Mouse (Mus musculus) forebrain, embryonic 10.5 days (tissue): ENCODE data around the gene Nr4a1. TPM values are rescaled to one million over a fixed set of nuclear protein-coding genes. Genes with fewer than 3 reads are reported as not detected.

Source experiments
- DNase-seq: peaks from one replicate; pipeline ENCODE4 v3.0.0-alpha.2; 2017; ENCODE audit warnings: low spot score; ENCODE audit errors: extremely low spot score
- H3K27ac ChIP-seq: fragments of 300-500 bp; sonication (generic); 2 replicates; pipeline ENCODE4 v1.5.1; 2016; ENCODE audit warnings: mild to moderate bottlenecking
- H3K27me3 ChIP-seq: fragments of 300-500 bp; sonication (generic); 2 replicates; pipeline ENCODE4 v1.6.1; 2016; ENCODE audit warnings: mild to moderate bottlenecking; ENCODE audit not compliant: poor library complexity, severe bottlenecking
- H3K36me3 ChIP-seq: fragments of 300-500 bp; sonication (generic); replicated peaks from 2 replicates; pipeline ENCODE4 v1.6.1; 2016; ENCODE audit warnings: mild to moderate bottlenecking, moderate library complexity
- H3K4me1 ChIP-seq: fragments of 300-500 bp; sonication (generic); 2 replicates; pipeline ENCODE4 v1.6.1; 2016
- H3K4me3 ChIP-seq: fragments of 300-500 bp; sonication (generic); 2 replicates; pipeline ENCODE4 v1.5.1; 2016; ENCODE audit warnings: mild to moderate bottlenecking, moderate library complexity
- H3K9me3 ChIP-seq: fragments of 300-500 bp; sonication (generic); 2 replicates; pipeline ENCODE4 v1.6.1; 2016; ENCODE audit warnings: mild to moderate bottlenecking, moderate library complexity
- WGBS: fragments of 180-500 bp; shearing (Covaris S2); methylation state at CpG from one replicate; pipeline ENCODE4 v1.1.7; 2016; 5-methylcytosine and 5-hydroxymethylcytosine counted together
- polyA plus RNA-seq: library from polyadenylated mRNA; unstranded; fragments of >200 nt; fragmentation: Nextera tagmentation; extraction: Ambion mirVana; gene quantifications from 2 replicates; pipeline ENCODE4 v1.2.1, GENCODE M21; 2016

Nr4a1 gene
- 3.7 and 5.2 TPM in 2 replicates for polyA plus RNA-seq

DNA sequence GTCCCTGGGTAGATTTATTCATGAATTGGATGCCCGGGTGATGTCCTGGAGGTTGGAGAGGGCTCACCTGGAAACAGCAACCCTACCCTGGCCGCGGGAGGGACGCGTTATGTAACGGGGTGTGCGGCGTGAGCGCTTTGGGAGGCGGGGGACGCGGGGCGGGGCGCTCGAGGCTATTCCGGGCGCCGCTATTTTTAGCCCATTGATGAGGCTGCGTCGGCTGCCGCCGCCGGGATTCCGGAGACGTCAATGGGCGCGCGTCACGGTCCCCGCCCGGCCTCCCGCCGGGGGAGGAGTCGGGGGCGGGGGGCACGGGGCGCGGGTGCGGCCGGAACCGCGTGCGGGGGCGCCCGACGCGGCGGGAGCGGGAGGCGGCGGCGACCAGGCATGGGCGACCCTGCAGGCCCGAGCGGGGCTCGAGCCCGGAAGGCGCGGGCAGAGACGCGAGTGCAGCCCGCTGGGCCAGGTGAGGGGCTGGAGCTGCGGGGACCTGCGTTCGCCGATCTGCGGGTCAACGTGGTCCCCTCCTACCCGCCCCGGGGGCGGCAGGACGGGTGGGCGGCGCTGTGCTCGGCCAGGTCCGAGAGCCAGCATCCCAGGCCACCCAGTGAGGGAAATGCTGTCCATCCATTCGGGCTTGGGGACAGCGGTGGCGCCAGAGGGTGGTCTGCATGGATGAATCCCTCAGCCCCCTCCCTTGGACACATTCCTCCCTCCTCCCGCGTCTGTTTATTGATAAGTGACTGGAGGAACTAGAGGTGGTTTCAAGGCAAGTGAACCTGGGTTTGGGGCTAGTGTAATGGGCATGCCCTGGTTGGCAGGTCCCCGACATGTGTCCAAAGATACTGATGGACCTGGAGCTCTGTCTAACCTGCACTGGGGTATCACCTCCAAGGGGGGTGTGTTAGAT, at the start of gene Nr4a1:
Gene Nr4a1, plus strand, starts transcription at position 384 of the 910 bp plus-strand sequence.
- Histone ChIP-seq H3K27me3 (peaks cover 34% of the 10 kb centered on the region), H3K36me3 (0 out of 2 replicates have a peak, but pooled peaks cover 4% of the 10 kb centered on the region), H3K9me3 (no peaks in the 10 kb centered on the region), H3K27ac (peak within 1 kb of the TSS; percentile 90), H3K4me1 (peaks cover 30% of the 10 kb centered on the region), H3K4me3 (peak within 1 kb of the TSS; percentile 69)
- peak; percentile 58 for DNase-seq
- 1% methylated on average over 82 of the region's 82 CpGs for WGBS

- Histone ChIP-seq H3K4me1 (no peaks in the 10 kb centered on the region), H3K27me3 (no peaks in the 10 kb centered on the region), H3K4me3 (no peak overlapping the region), H3K9me3 (no peaks in the 10 kb centered on the region), H3K36me3 (peaks cover 96% of the 10 kb centered on the region), H3K27ac (no peak overlapping the region)
- no peak for DNase-seq
- WGBS: 90% methylated on average over 7 of the region's 7 CpGs
Measured at GRCm38 (mm10) chr15:101204781-101205180, 49.3 kb upstream of the Nr4a1 start.

DNA sequence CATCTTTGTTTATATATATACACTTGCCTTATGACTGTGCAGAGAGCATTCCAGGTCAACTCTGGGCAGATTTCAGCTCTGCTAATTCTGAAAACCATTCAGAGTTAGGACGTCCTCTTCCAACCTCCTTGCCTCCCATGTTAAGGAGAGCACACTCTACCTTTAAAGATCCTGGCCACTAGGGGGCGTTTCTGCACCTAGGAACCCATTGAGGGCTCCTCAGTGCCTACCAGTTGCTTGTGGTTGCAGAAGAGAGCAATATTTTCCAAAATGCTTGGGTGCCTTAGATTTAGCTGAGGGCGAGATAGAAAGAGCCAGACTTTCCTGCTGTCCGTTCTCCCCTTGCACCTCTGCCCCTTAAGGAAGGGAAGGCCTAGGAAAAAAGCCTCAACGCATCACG, 43.8 kb upstream of the Nr4a1 start:
- Histone ChIP-seq H3K36me3 (peaks cover 86% of the 10 kb centered on the region), H3K27me3 (no peaks in the 10 kb centered on the region), H3K4me3 (no peak overlapping the region), H3K27ac (no peak overlapping the region), H3K9me3 (no peaks in the 10 kb centered on the region), H3K4me1 (no peaks in the 10 kb centered on the region)
- DNase-seq: peak; percentile 52
- 62% methylated on average over 6 of the region's 6 CpGs for WGBS

DNA sequence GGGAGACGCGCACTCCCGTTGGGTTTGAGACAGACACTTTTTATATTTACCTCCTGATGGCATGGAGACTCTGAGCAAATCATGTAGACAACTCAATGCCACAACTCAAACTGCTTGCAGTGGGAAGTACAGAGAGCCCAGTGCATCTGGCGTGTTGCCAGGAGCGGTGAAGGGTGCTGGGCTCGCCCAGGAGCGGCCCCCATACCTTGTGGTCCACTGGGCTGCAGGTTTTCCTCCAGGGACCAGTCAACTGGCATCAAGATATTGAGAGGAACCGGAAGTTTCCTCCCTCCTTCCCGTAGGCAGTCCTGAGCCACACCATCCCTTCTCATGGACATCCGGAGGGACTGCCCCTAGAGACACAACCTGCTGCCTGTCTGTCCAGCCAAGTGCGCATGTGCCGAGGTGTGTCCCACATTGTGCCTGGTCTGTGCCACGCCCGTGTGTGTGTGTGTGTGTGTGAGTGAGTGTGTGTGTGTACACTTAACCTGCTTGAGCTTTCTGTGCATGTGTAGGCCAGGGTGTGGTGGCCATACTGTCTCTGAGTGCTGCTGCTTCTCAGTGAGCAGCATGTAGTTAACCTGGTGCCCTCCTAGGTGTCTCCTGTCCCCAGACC, 43.0 kb upstream of the Nr4a1 start:
- H3K36me3 ChIP-seq: peaks cover 80% of the 10 kb centered on the region
- DNase-seq: no peak

GRCm38 (mm10) chr15:101212435-101212834, 41.6 kb upstream of the Nr4a1 start:
- peaks cover 67% of the 10 kb centered on the region for H3K36me3 ChIP-seq
- H3K9me3 ChIP-seq: no peaks in the 10 kb centered on the region
- no peak for DNase-seq
- H3K4me3 ChIP-seq: no peak overlapping the region
- H3K4me1 ChIP-seq: no peaks in the 10 kb centered on the region
- no peak overlapping the region for H3K27ac ChIP-seq
- H3K27me3 ChIP-seq: no peaks in the 10 kb centered on the region
- WGBS: 88% methylated on average over 14 of the region's 14 CpGs

More for the DNA sequence above, 43.0 kb upstream of the Nr4a1 start:
- Histone ChIP-seq H3K27ac (no peak overlapping the region), H3K9me3 (no peaks in the 10 kb centered on the region), H3K4me1 (no peaks in the 10 kb centered on the region), H3K27me3 (no peaks in the 10 kb centered on the region), H3K4me3 (no peak overlapping the region)
- 96% methylated on average over 14 of the region's 14 CpGs for WGBS

GRCm38 (mm10) chr15:101215136-101215535, 38.9 kb upstream of the Nr4a1 start:
- no peak for DNase-seq
- Histone ChIP-seq H3K9me3 (no peaks in the 10 kb centered on the region), H3K27me3 (no peaks in the 10 kb centered on the region), H3K36me3 (peaks cover 41% of the 10 kb centered on the region), H3K27ac (no peak overlapping the region), H3K4me3 (no peak overlapping the region), H3K4me1 (peaks cover 7% of the 10 kb centered on the region)
- 85% methylated on average over 2 of the region's 2 CpGs for WGBS

- DNase-seq: no peak
- H3K36me3 ChIP-seq: peaks cover 33% of the 10 kb centered on the region
- H3K9me3 ChIP-seq: no peaks in the 10 kb centered on the region
- WGBS: 75% methylated on average over 4 of the region's 4 CpGs
- H3K4me1 ChIP-seq: peaks cover 16% of the 10 kb centered on the region
- H3K4me3 ChIP-seq: no peak overlapping the region
- H3K27ac ChIP-seq: no peak overlapping the region
- H3K27me3 ChIP-seq: no peaks in the 10 kb centered on the region
Measured at GRCm38 (mm10) chr15:101216036-101216435, 38.0 kb upstream of the Nr4a1 start.

- peaks cover 64% of the 10 kb centered on the region for H3K4me1 ChIP-seq
- DNase-seq: peak; percentile 70
- peak overlapping the region; percentile 48 for H3K4me3 ChIP-seq
- peak overlapping the region; percentile 89 for H3K27ac ChIP-seq
- no peaks in the 10 kb centered on the region for H3K36me3 ChIP-seq
- 3% methylated on average over 8 of the region's 8 CpGs for WGBS
- H3K27me3 ChIP-seq: peaks cover 37% of the 10 kb centered on the region
- no peaks in the 10 kb centered on the region for H3K9me3 ChIP-seq
Measured at GRCm38 (mm10) chr15:101220905-101221297, 33.2 kb upstream of the Nr4a1 start.

GRCm38 (mm10) chr15:101221298-101222104, 32.6 kb upstream of the Nr4a1 start:
- H3K9me3 ChIP-seq: no peaks in the 10 kb centered on the region
- peak overlapping the region; percentile 89 for H3K27ac ChIP-seq
- H3K4me1 ChIP-seq: peaks cover 64% of the 10 kb centered on the region
- DNase-seq: peak; percentile 79
- 1% methylated on average over 14 of the region's 14 CpGs for WGBS
- H3K4me3 ChIP-seq: peak overlapping the region; percentile 48
- H3K36me3 ChIP-seq: no peaks in the 10 kb centered on the region
- H3K27me3 ChIP-seq: peaks cover 41% of the 10 kb centered on the region

GRCm38 (mm10) chr15:101222897-101223482, 31.1 kb upstream of the Nr4a1 start:
- H3K27ac ChIP-seq: peak overlapping the region; percentile 89
- peak overlapping the region; percentile 89; the same call in 1 of the 2 replicates for H3K4me3 ChIP-seq
- peaks cover 46% of the 10 kb centered on the region for H3K27me3 ChIP-seq
- peaks cover 4% of the 10 kb centered on the region for H3K36me3 ChIP-seq
- H3K9me3 ChIP-seq: no peaks in the 10 kb centered on the region
- 44% methylated on average over 13 of the region's 13 CpGs for WGBS
- peaks cover 77% of the 10 kb centered on the region for H3K4me1 ChIP-seq
- no peak for DNase-seq

GRCm38 (mm10) chr15:101223596-101223995, 30.5 kb upstream of the Nr4a1 start:
- Histone ChIP-seq H3K4me1 (peaks cover 83% of the 10 kb centered on the region), H3K4me3 (peak overlapping the region; percentile 89), H3K36me3 (peaks cover 8% of the 10 kb centered on the region), H3K9me3 (no peaks in the 10 kb centered on the region), H3K27ac (peak overlapping the region; percentile 89), H3K27me3 (peaks cover 46% of the 10 kb centered on the region)
- WGBS: 6% methylated on average over 5 of the region's 5 CpGs
- DNase-seq: no peak
